Mouse (Mus musculus) CH12.LX (cell line): ENCODE measurements around the gene Iqch.

Experiments used
- CHD2 ChIP-seq: IDR thresholded peaks from 2 replicates; pipeline ENCODE4 v1.6.1; 2011; ENCODE audit warnings: low read length, improper control_type of control experiment
- CTCF ChIP-seq, 2 experiments: IDR thresholded peaks in 1 of 2; conservative IDR thresholded peaks in 1 of 2; 2 replicates each; pipeline ENCODE4 v1.5.1; 2011 to 2012; ENCODE audit warnings: low read depth in 2 of 2, low read length in 2 of 2, improper control_type of control experiment in 1 of 2, inconsistent platforms in 1 of 2, mild to moderate bottlenecking in 1 of 2, moderate library complexity in 1 of 2
- EP300 ChIP-seq: IDR thresholded peaks from 2 replicates; pipeline ENCODE4 v1.6.1; 2011; ENCODE audit warnings: low read length, improper control_type of control experiment
- HCFC1 ChIP-seq: IDR thresholded peaks from 2 replicates; pipeline ENCODE4 v1.6.1; 2012; ENCODE audit warnings: low read depth, mild to moderate bottlenecking, inconsistent platforms, low read length, improper control_type of control experiment
- JUND ChIP-seq: conservative IDR thresholded peaks from 2 replicates; pipeline ENCODE4 v1.6.1; 2011; ENCODE audit warnings: low read depth, low read length, improper control_type of control experiment
- MXI1 ChIP-seq: IDR thresholded peaks from 2 replicates; pipeline ENCODE4 v1.6.1; 2011; ENCODE audit warnings: mild to moderate bottlenecking, low read depth, low read length, improper control_type of control experiment
- PAX5 ChIP-seq: IDR thresholded peaks from 2 replicates; pipeline ENCODE4 v1.6.1; 2012; ENCODE audit warnings: low read length, inconsistent platforms, mixed read lengths
- POLR2A ChIP-seq: IDR thresholded peaks from 2 replicates; pipeline ENCODE4 v1.6.1; 2011; ENCODE audit warnings: low read depth, mild to moderate bottlenecking, improper control_type of control experiment, low read length
- POLR2AphosphoS2 ChIP-seq: IDR thresholded peaks from 2 replicates; pipeline ENCODE4 v1.6.1; 2011; ENCODE audit warnings: low read depth, low read length, improper control_type of control experiment
- RCOR1 ChIP-seq: conservative IDR thresholded peaks from 2 replicates; pipeline ENCODE4 v1.6.1; 2012; ENCODE audit warnings: low read depth, mild to moderate bottlenecking, inconsistent platforms, low read length, improper control_type of control experiment
- SIN3A ChIP-seq: IDR thresholded peaks from 2 replicates; pipeline ENCODE4 v1.6.1; 2012; ENCODE audit warnings: low read length, improper control_type of control experiment, inconsistent platforms
- TBP ChIP-seq: conservative IDR thresholded peaks from 2 replicates; pipeline ENCODE4 v1.6.1; 2011; ENCODE audit warnings: low read depth, low read length, improper control_type of control experiment
- USF2 ChIP-seq: conservative IDR thresholded peaks from 2 replicates; pipeline ENCODE4 v1.6.1; 2011; ENCODE audit warnings: low read depth, low read length, improper control_type of control experiment
- ZMIZ1 ChIP-seq: IDR thresholded peaks from 2 replicates; pipeline ENCODE4 v1.6.1; 2012; ENCODE audit warnings: low read depth, mild to moderate bottlenecking, inconsistent platforms, low read length, improper control_type of control experiment

- TF ChIP-seq USF2 = no peak
- no peak for TF ChIP-seq RCOR1
- TF ChIP-seq CTCF (conservative IDR thresholded peaks at IDR 0.05 in 1 of 2, IDR thresholded peaks at IDR 0.05 in 1 of 2; ENCODE audit: low read depth in 2 of 2, low read length in 2 of 2) = no peak
- no peak for TF ChIP-seq MXI1
- no peak for TF ChIP-seq POLR2A
- no peak for TF ChIP-seq EP300
- no peak for TF ChIP-seq POLR2AphosphoS2
- TF ChIP-seq JUND = no peak
- no peak for TF ChIP-seq TBP
- TF ChIP-seq ZMIZ1 = no peak
- no peak for TF ChIP-seq PAX5
- no peak for TF ChIP-seq HCFC1
- TF ChIP-seq SIN3A = no peak
- TF ChIP-seq CHD2 = no peak
These were observed 48.7 kb downstream of the Iqch start for GRCm38 (mm10) chr9:63553628-63554027.
